Comparison of ENCODE assay signal across 9 mouse cellular contexts in the genomic region with DNA sequence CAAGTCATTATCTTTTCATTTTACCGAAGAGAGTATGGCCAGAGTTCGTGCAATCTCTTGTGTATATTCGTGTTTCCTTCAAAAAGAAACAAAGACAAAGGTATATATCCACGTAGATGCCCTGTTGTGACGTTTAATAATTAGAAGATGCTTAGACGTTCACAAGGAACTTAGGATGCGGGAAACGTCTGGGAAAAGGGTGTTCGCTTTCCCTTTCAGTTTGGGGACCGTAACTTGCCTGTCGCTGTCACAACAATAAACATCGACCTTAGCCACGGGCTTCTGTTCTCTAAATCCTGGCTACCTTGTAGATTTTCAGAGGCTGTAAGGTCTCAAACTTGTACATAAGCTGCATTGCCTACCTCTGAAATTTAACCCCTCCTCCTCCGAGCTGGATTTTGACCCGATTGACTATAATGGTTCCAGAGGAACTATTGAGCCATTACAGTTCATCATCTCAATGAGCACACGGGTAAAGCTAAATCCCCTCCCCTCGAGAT. TPM values are rescaled to one million over a fixed set of nuclear protein-coding genes. Genes with fewer than 3 reads are reported as not detected.
DNase-seq lines count a peak whose midpoint lies in the region; ATAC-seq and TF ChIP-seq lines count a peak whose summit lies in the region.
"Had no signal": no experiment of that assay in that cellular context is flagged by ENCODE, and none has a peak within 500 bp of the region (broad histone marks: within the 10 kb centered on the region; RNA-seq: fewer than 3 reads in every experiment).

No protein-coding gene starts in this region.

- no peak for DNase-seq in left cerebral cortex, adult 2 months (ENCODE audit: extremely low spot score in 1 of 2, low spot score in 2 of 2)
- DNase-seq in left cerebral cortex, postnatal 4 days: no peak
- no peak for DNase-seq in limb, embryonic 14.5 days (ENCODE audit: low spot score)
- DNase-seq in retina, postnatal 1 day: peak; percentile 31
- no peak for DNase-seq in left cerebral cortex, adult 8-10 months (ENCODE audit: low spot score in 2 of 2)
- DNase-seq in natural killer cell, adult 2 months (ENCODE audit: low spot score in 2 of 2): no peak
- no peak for DNase-seq in left cerebral cortex, postnatal 36 days (ENCODE audit: low spot score in 2 of 2)

- no peak for ATAC-seq in forebrain, embryonic 16.5 days
- ATAC-seq in limb, embryonic 14.5 days (ENCODE audit: low FRiP score, low read depth): no peak

- no peaks in the 10 kb centered on the region for H3K9me3 ChIP-seq in forebrain, embryonic 16.5 days (ENCODE audit: control insufficient read depth, low read length)
- H3K9me3 ChIP-seq in limb, embryonic 14.5 days (ENCODE audit: control insufficient read depth, low read length): no peaks in the 10 kb centered on the region

- peak overlapping the region; percentile 44 for H3K4me2 ChIP-seq in forebrain, embryonic 16.5 days (ENCODE audit: low read length)
- peak overlapping the region; percentile 70 for H3K4me2 ChIP-seq in limb, embryonic 14.5 days (replicated peaks; ENCODE audit: low read depth, low read length, severe bottlenecking)

- intact Hi-C loops in left cerebral cortex, adult 2 months (cut with DNase I): loop anchor here (1.0 to 5.0 kb wide), 6 partner anchors 318 to 1017 kb away; no protein-coding TSS in a partner anchor
- intact Hi-C loops in left cerebral cortex, postnatal 4 days (cut with DNase I): loop anchor here (2.0 to 5.0 kb wide), 3 partner anchors 518 to 868 kb away; no protein-coding TSS in a partner anchor
- intact Hi-C loops in left cerebral cortex, postnatal 36 days (cut with DNase I): loop anchor here (1.0 to 5.0 kb wide), 3 partner anchors 518 to 967 kb away; no protein-coding TSS in a partner anchor

- WGBS in forebrain, embryonic 16.5 days: under 1% methylated on average over 17 of the region's 17 CpGs
- 1% methylated on average over 17 of the region's 17 CpGs for WGBS in limb, embryonic 14.5 days

- peak overlapping the region; percentile 37 for H3K4me3 ChIP-seq in left cerebral cortex, adult 2 months
- peak overlapping the region; percentile 23 for H3K4me3 ChIP-seq in forebrain, embryonic 16.5 days (replicated peaks; ENCODE audit: low read length)
- H3K4me3 ChIP-seq in limb, embryonic 14.5 days (replicated peaks; ENCODE audit: low read length): peak overlapping the region; percentile 40

- no peak overlapping the region for H3K27ac ChIP-seq in left cerebral cortex, adult 2 months
- no peak overlapping the region for H3K27ac ChIP-seq in forebrain, embryonic 16.5 days (ENCODE audit: low read length)
- H3K27ac ChIP-seq in limb, embryonic 14.5 days (replicated peaks; ENCODE audit: low read depth, low read length): no peak overlapping the region

- peaks cover 57% of the 10 kb centered on the region for H3K27me3 ChIP-seq in forebrain, embryonic 16.5 days (replicated peaks; ENCODE audit: control insufficient read depth, insufficient read depth, low read length)
- H3K27me3 ChIP-seq in limb, embryonic 14.5 days (ENCODE audit: control insufficient read depth, insufficient read depth, low read length): peaks cover 28% of the 10 kb centered on the region

- no peak for TF ChIP-seq CTCF in left cerebral cortex, adult 2 months (IDR thresholded peaks at IDR 0.05)

- no peak overlapping the region for H3K9ac ChIP-seq in forebrain, embryonic 16.5 days (replicated peaks; ENCODE audit: low read depth, low read length)
- peak overlapping the region; percentile 8 for H3K9ac ChIP-seq in limb, embryonic 14.5 days (ENCODE audit: low read depth, low read length, severe bottlenecking)

- TF ChIP-seq POLR2A in limb, embryonic 14.5 days (IDR thresholded peaks at IDR 0.05; ENCODE audit: borderline replicate concordance, extremely low read depth, insufficient read depth, insufficient read length): no peak

- H3K4me1 ChIP-seq in forebrain, embryonic 16.5 days (replicated peaks; ENCODE audit: control insufficient read depth, insufficient read depth, low read length): peaks cover 12% of the 10 kb centered on the region
- H3K4me1 ChIP-seq in limb, embryonic 14.5 days (ENCODE audit: control insufficient read depth, insufficient read depth, low read length): peaks cover 29% of the 10 kb centered on the region

- no peaks in the 10 kb centered on the region for H3K36me3 ChIP-seq in forebrain, embryonic 16.5 days (ENCODE audit: control insufficient read depth, insufficient read depth)
- no peaks in the 10 kb centered on the region for H3K36me3 ChIP-seq in limb, embryonic 14.5 days (ENCODE audit: control insufficient read depth, insufficient read depth, low read length)

RNA-seq across cellular contexts. Expression of a gene that starts 0.6 kb away (rescaled TPM):
- 1 to 10 TPM; 2.8 to 3.9 TPM for total RNA-seq in left cerebral cortex, adult 2 months (2021)
- 1 to 10 TPM; 4.4 to 6.0 TPM for total RNA-seq in left cerebral cortex, postnatal 4 days (2021)
- 5.4 and 6.5 TPM in 2 replicates for polyA plus RNA-seq in forebrain, embryonic 16.5 days (2015; fragmentation: Nextera tagmentation; extraction: Ambion mirVana)
- 118 and 165 TPM in 2 replicates for polyA plus RNA-seq in limb, embryonic 14.5 days (2012; rRNA removed)
- polyA plus RNA-seq in limb, embryonic 14.5 days (2014; fragmentation: Nextera tagmentation; extraction: Ambion mirVana): 82.5 and 99.7 TPM in 2 replicates
- total RNA-seq in left cerebral cortex, adult 8-10 months (2022): 1 to 10 TPM; 3.4 to 5.1 (median 3.5) TPM
- total RNA-seq in left cerebral cortex, postnatal 36 days (2021): 1 to 10 TPM; 1.8 to 3.5 TPM
- total RNA-seq: neutrophil, adult 5-6 weeks had no signal
